Mouse (Mus musculus): ENCODE data around the gene Etnppl.

Gene Etnppl

GRCm38 (mm10) chr3:130677671-130678460, 60.6 kb downstream of the Etnppl start:
- no peak for DNase-seq (ENCODE audit: low spot score)

DNA sequence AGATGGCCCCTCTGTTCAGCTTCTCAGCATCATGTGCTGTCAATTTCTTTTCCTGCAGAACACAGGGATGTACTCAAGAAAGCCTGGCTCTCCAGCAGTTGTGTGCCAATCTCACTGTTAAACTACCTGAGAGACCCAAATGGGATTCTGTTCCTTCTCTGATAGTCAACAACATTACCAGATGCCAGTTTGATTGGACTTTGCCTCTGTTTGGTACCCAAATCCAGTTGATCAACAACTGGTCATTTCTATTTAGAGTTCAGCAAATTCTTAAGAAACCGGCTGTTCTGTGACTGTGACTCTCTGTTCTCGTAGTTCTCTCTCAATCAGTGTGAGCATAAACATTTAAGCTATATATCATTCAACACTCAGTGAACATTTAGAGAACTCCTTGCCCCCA, 64.0 kb downstream of the Etnppl start:
- no peak for DNase-seq (ENCODE audit: low spot score)

- no peak for DNase-seq (ENCODE audit: low spot score)
Measured at GRCm38 (mm10) chr3:130682183-130682582, 64.9 kb downstream of the Etnppl start.

GRCm38 (mm10) chr3:130683836-130684235, 66.6 kb downstream of the Etnppl start:
- no peak for DNase-seq (ENCODE audit: low spot score)

DNA sequence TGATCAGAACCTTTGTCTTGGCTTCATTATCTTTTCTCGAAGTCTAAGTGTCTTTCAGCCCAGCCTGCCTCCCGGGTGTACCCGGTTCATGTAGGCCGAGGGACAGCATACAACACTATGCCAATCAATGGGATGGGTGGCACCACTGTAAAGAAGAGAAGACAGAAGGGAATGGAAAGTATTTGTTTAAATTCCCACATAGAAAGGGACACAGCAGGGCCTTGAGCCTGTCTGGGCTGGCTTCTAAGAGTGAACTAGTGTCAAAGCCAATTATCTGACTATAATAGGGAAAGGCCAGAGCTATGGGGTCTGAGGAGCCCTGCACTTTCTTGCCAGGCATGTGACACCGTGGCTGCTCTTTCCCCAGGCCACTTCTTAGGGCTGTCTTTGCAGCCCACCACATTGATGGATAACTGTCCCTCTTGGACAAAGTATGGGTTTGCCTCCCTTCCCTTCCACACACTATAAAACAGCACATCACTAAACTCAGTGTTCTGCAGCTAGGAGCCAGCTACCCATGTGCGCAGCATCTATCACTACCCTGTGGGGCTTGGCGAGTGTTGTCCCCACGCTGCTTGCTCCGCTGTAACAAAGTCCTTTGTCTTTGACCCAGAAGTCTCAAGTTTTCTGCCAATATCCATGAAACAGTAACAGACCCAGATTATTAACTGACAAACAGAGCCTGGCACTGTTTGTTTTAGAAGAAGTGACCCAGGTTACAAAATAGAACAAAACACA, 67.2 kb downstream of the Etnppl start:
- DNase-seq (ENCODE audit: low spot score), result no peak

- DNase-seq (ENCODE audit: low spot score), result no peak
Measured at GRCm38 (mm10) chr3:130685014-130685366, 67.7 kb downstream of the Etnppl start.

DNA sequence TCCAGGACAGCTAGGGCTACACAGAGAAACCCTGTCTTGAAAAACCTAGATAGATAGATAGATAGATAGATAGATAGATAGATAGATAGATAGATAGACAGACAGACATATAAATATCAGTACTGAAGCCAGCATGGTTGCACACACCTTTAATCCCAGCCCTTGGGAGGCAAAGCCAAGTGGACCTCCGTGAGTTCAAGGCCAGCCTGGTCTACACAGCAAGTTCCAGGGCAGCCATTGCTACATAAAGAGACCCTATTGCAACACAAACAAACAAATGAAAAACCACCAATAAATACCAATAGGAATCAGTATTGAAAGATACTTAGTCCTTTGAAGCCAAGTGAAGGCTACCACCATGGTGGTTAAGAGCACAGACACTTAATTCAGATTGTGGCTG, 69.8 kb downstream of the Etnppl start:
- no peak for DNase-seq (ENCODE audit: low spot score)

Data from yolk sac, embryonic 10.5 days (tissue).